Mouse (Mus musculus) heart, adult 2 months (tissue): ENCODE results near the gene Polr3b. TPM values are rescaled to one million over a fixed set of nuclear protein-coding genes. Genes with fewer than 3 reads are reported as not detected.

Experiments used
- DNase-seq, 2 experiments: peaks; one replicate each; pipeline ENCODE4 v3.0.0; 2021
- H3K27ac ChIP-seq: fragments of 200-600 bp; 2 replicates; pipeline ENCODE4 v1.8.1; 2022
- H3K27me3 ChIP-seq: fragments of 200-500 bp; 2 replicates; pipeline ENCODE4 v1.6.1; 2012; ENCODE audit warnings: mild to moderate bottlenecking, low read length, inconsistent platforms, mixed read lengths; ENCODE audit not compliant: control insufficient read depth, insufficient read depth
- H3K36me3 ChIP-seq: fragments of 200-500 bp; 2 replicates; pipeline ENCODE4 v1.6.1; 2012; ENCODE audit warnings: low read length, inconsistent platforms; ENCODE audit not compliant: control insufficient read depth, insufficient read depth
- H3K4me1 ChIP-seq: fragments of 200-500 bp; 2 replicates; pipeline ENCODE4 v1.6.1; 2011; ENCODE audit warnings: low read length; ENCODE audit not compliant: control insufficient read depth, insufficient read depth
- H3K4me3 ChIP-seq: fragments of 200-600 bp; 2 replicates; pipeline ENCODE4 v1.8.1; 2022
- H3K79me2 ChIP-seq: fragments of 200-500 bp; replicated peaks from 2 replicates; pipeline ENCODE4 v1.6.1; 2012; ENCODE audit warnings: mild to moderate bottlenecking, inconsistent platforms, low read length, moderate library complexity, mixed read lengths; ENCODE audit not compliant: control insufficient read depth, insufficient read depth
- H3K9ac ChIP-seq: fragments of 200-500 bp; 2 replicates; pipeline ENCODE4 v1.6.1; 2012; ENCODE audit warnings: low read depth, mild to moderate bottlenecking, control low read depth, inconsistent platforms, low read length, mixed read lengths
- CTCF ChIP-seq: fragments of 200-600 bp; IDR thresholded peaks from 2 replicates; pipeline ENCODE4 v1.8.1; 2022; ENCODE audit warnings: antibody characterized with exemption, mild to moderate bottlenecking, moderate library complexity
- EP300 ChIP-seq: fragments of 200-500 bp; IDR thresholded peaks from 2 replicates; pipeline ENCODE4 v1.6.1; 2011; ENCODE audit warnings: low read depth, low read length, control low read depth; ENCODE audit not compliant: insufficient read depth
- POLR2A ChIP-seq: fragments of 200-500 bp; IDR thresholded peaks from 2 replicates; pipeline ENCODE4 v1.6.1; 2011; ENCODE audit warnings: mild to moderate bottlenecking, low read depth, low read length, control low read depth; ENCODE audit not compliant: insufficient read depth
- WGBS: fragments of 180-500 bp; shearing (Covaris S2); methylation state at CpG from one replicate; pipeline ENCODE4 v1.1.7; 2018; 5-methylcytosine and 5-hydroxymethylcytosine counted together
- intact Hi-C: fragments of 180-260 bp; cut with DNase I; formaldehyde crosslinking; loops from one replicate; pipeline ENCODE4 v1.15.1; 2025
- polyA plus RNA-seq: library from polyadenylated mRNA; depleted of rRNA; stranded (reverse); fragments of >200 nt; gene quantifications from 2 replicates; pipeline ENCODE4 v1.2.3, GENCODE M21; 2012
- total RNA-seq, 2 experiments: library from RNA; stranded (reverse); gene quantifications; 2 replicates each; pipeline ENCODE4 v1.2.3; 2021

Polr3b gene
- total and polyA plus RNA-seq, 3 experiments = 3.0 to 10.9 (median 8.9) TPM

DNA sequence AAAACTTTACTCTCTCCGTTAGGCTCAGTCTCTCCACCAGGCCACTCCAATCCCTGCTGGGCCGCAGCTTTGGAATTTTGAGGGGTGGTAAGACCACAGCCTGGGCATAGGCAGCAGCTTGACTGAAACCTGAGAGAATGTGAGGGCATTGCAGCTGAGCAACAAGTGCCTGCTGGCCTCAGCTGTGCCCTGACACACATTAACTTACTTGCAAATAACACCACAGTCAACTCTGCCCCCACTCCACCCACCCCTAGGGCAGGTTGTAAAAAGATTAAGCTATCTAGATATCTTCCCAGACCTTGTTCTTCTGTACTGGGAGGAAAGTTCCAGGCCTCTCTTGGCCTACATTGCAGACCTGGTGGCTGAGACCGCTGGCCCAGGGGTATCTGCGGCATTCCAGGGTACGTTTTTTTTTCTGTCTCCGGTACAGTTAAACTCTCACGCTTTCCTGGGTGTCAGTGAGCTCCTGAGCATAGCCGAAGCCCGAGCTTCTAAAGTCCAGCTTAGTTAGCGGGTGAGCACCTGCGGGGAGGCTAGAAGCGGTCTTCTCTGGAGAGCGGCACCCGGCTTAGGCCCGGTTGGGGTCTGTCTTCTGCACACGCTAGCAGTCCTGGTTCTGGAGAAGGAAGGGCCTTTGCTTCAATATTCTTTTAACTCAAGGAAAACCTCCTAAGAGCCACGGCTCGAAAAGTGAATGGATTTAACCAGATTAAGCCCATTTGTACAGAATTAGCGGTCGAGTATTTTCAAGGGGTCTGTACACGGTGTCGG is 135.5 kb downstream of the Polr3b start:
- 24% methylated on average over 22 of the region's 22 CpGs for WGBS
- peaks cover 31% of the 10 kb centered on the region for H3K27me3 ChIP-seq
- no peak for DNase-seq

DNA sequence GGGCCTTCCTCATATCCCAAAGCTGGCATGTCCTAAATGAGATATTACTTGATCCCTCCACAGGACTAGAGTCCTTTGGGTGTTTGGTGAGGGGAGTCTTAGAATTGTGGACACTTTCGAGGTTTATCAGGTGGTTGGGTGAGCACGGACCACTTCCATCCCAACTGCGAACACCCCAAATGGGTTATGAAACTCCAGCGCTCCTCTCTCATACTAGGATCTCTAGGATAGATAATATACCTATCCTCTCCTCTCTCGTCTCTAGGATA is 136.0 kb downstream of the Polr3b start:
- H3K4me1 ChIP-seq = no peaks in the 10 kb centered on the region
- H3K4me3 ChIP-seq = no peak overlapping the region
- intact Hi-C loops = no loop called here
- no peaks in the 10 kb centered on the region for H3K36me3 ChIP-seq
- H3K27ac ChIP-seq = no peak overlapping the region
- DNase-seq = no peak
- peaks cover 31% of the 10 kb centered on the region for H3K27me3 ChIP-seq
- H3K9ac ChIP-seq = no peak overlapping the region
- H3K79me2 ChIP-seq = no peaks in the 10 kb centered on the region
- TF ChIP-seq EP300 = no peak
- no peak for TF ChIP-seq POLR2A
- no peak for TF ChIP-seq CTCF
- 21% methylated on average over 5 of the region's 5 CpGs for WGBS

More for the DNA sequence above, 135.5 kb downstream of the Polr3b start:
- Histone ChIP-seq H3K79me2 (no peaks in the 10 kb centered on the region), H3K9ac (no peak overlapping the region), H3K36me3 (no peaks in the 10 kb centered on the region), H3K4me3 (no peak overlapping the region), H3K4me1 (no peaks in the 10 kb centered on the region), H3K27ac (no peak overlapping the region)
- no peak for TF ChIP-seq POLR2A
- TF ChIP-seq CTCF = no peak
- TF ChIP-seq EP300 = no peak
- intact Hi-C loops = no loop called here

DNA sequence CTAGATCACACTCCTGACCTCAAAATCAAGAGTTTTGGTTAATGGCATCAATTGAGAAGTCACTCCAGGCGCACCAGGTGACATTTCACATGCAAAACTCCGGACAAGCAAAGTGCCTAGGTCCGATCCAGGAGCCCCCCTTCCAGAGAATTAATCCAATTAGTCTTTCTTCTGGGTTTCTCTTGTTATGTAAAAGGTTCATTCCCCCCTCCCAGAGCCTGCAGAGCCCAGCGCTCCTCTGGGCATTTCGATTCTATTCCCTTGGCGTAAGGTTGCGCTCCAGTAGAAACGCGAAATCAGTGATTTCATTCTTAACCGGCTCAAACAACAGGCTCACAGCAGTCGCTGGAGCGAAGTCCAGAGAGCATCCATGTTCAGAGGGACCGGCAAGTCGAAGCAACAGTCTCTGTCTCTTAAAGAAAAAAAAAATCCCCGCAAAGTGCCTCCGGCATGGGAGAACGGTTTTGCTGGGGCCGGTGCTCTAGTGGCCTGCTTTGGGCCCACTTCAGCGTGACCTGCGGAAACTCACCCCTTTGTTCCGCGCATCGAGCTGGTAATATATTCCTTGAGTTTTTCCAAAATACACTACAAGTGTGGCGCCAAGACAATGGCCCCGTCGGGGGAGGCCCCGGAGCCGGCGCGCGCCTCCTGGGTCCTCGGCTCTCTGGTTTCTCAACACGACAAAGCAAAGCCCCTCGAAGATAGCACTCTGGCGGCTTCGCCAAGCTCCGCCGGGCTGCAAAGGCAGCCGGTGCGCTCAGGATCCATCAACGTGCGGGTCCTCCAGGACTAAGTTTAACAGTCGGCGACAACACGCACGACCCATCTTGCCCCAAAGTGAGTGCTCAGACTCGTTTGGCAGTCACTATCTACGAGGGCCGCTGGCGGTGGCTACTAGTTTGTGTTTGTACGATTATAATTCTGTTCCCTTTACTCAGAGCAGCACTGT is 136.7 kb downstream of the Polr3b start:
- no peak for DNase-seq
- H3K27ac ChIP-seq = no peak overlapping the region
- H3K4me3 ChIP-seq = no peak overlapping the region
- H3K79me2 ChIP-seq = no peaks in the 10 kb centered on the region
- intact Hi-C loops = no loop called here
- no peaks in the 10 kb centered on the region for H3K36me3 ChIP-seq
- H3K27me3 ChIP-seq = peaks cover 32% of the 10 kb centered on the region
- no peak overlapping the region for H3K9ac ChIP-seq
- H3K4me1 ChIP-seq = no peaks in the 10 kb centered on the region
- WGBS = 8% methylated on average over 51 of the region's 51 CpGs
- TF ChIP-seq CTCF (no peak), EP300 (no peak), POLR2A (no peak)

DNA sequence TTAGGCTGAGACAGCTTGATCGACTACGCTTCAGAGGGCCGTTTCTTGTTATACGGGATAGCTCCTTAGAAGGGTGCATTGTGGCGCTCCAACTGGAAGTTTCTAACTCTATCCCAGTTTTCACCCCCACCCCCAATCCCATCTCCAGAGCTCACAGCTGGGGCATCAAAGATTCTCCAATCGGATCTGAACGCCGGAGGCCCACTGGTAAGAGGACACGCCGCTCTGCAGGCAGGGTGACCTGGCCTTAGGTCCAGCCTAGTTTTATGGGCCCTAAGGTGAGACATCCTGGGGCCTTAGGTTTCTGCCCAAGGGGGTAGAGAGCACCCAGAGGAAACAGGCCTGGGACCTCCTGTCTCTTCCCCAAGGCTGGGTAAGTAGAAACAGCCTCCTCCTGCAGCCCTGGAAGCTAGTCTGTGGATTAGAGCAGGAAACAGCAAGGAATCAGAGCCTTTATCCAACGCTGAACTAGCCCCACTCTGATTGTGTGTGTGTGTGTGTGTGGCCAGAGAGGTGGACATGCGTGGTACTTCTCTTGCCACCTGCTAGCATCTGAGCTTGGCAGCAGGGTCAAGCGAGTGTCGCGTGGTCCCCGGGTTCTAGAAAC is 137.5 kb downstream of the Polr3b start:
- Histone ChIP-seq H3K4me1 (no peaks in the 10 kb centered on the region), H3K27ac (no peak overlapping the region), H3K36me3 (no peaks in the 10 kb centered on the region), H3K9ac (no peak overlapping the region), H3K27me3 (peaks cover 31% of the 10 kb centered on the region), H3K4me3 (no peak overlapping the region), H3K79me2 (no peaks in the 10 kb centered on the region)
- 40% methylated on average over 16 of the region's 16 CpGs for WGBS
- DNase-seq = no peak
- TF ChIP-seq CTCF (no peak), POLR2A (no peak), EP300 (no peak)
- intact Hi-C loops = no loop called here

DNA sequence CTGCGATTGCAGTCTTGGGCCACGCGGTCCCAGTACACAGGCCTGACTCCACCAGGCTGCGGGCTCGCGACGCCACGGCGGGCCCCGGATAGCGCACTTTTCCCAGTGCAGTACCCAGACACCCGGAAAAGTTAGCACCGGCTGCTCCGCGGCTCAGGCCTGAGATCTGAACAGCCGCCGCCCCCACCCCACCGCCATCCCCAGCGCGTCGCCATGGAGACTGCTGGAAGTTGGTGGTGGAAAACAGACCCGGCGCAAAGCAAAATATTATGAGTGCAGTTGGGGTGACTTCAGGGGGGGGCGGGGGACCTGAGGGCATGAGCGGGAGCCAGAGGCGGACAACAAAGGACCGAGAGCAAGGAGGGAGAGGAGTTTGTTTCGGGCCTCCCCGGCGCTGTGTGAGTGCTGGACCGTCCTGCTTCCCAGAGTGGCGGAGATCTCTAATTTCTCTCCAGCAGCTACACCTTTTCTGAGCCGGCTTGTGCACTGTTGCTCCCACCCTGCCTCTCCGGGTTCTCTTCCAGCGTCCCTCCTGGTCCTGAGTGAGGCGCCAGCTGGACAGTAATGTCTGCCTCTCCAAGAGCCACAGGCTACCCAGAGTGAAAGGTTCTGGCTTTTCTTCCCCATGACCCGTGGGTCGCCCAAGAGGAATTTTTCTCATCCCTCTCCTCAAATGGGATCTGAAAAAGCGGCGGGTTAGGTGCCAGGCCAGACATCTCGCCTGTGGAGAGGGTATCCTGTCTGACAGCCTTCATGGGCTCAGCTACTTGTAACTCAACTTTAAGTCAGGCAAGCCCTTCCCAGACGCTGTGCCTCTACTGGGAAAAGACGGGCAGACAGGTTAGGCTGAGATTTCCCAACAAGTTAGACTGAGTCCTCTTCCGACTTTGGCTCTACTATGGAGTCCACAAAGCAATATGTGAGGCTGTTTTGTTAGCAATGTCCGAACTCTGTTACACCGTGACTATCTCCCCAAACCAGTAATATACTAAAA is 138.3 kb downstream of the Polr3b start:
- Histone ChIP-seq H3K27me3 (peaks cover 24% of the 10 kb centered on the region), H3K9ac (no peak overlapping the region)
- 17% methylated on average over 46 of the region's 46 CpGs for WGBS

More for the DNA sequence above, 138.3 kb downstream of the Polr3b start:
- H3K27ac ChIP-seq = no peak overlapping the region
- TF ChIP-seq EP300 = no peak
- TF ChIP-seq POLR2A = no peak
- no peak for TF ChIP-seq CTCF
- no peak for DNase-seq
- no peaks in the 10 kb centered on the region for H3K79me2 ChIP-seq
- no peak overlapping the region for H3K4me3 ChIP-seq
- intact Hi-C loops = no loop called here
- H3K4me1 ChIP-seq = no peaks in the 10 kb centered on the region
- no peaks in the 10 kb centered on the region for H3K36me3 ChIP-seq
